Mouse (Mus musculus) heart, adult 2 months (tissue): Measurements from ENCODE around the gene Fndc1.

Experiments used
- EP300 ChIP-seq: fragments of 200-500 bp; IDR thresholded peaks from 2 replicates; pipeline ENCODE4 v1.6.1; 2011; ENCODE audit warnings: low read depth, low read length, control low read depth; ENCODE audit not compliant: insufficient read depth
- POLR2A ChIP-seq: fragments of 200-500 bp; IDR thresholded peaks from 2 replicates; pipeline ENCODE4 v1.6.1; 2011; ENCODE audit warnings: mild to moderate bottlenecking, low read depth, low read length, control low read depth; ENCODE audit not compliant: insufficient read depth

DNA sequence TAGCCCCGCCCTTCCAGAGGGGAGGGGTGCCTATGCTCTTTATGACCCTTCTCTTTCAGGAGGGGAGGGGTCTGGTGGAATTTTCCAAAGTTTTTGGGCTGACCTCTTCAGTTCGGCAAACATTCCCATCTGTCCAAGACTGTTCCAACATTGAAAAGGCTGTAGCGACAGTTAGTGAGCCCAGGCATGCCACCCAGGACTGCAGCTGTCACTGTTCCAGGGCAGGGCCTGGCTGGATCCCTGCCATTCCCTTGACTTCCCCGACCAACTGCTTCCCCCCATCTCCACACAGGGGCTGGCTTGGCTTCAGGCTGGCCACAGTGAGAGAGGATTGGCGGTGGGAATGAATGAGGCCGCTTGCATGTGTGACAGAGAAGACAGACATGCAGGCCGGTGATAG, 46.3 kb upstream of the Fndc1 start:
- TF ChIP-seq POLR2A (no peak), EP300 (no peak)
